9 mouse cellular contexts compared by ENCODE assay signal in genomic region chr8:110177359-110178155, GRCm38 (mm10). TPM values are rescaled to one million over a fixed set of nuclear protein-coding genes. Genes with fewer than 3 reads are reported as not detected.
DNase-seq lines count a peak whose midpoint lies in the region; ATAC-seq lines count a peak whose summit lies in the region.
"Had no signal": no experiment of that assay in that cellular context is flagged by ENCODE, and none has a peak within 500 bp of the region (broad histone marks: within the 10 kb centered on the region; RNA-seq: fewer than 3 reads in every experiment).

No protein-coding gene starts in this region.

- H3K27me3 ChIP-seq in stomach, embryonic 14.5 days (ENCODE audit: control insufficient read depth, insufficient read depth, low read length), result no peaks in the 10 kb centered on the region

- no peak overlapping the region for H3K4me3 ChIP-seq in stomach, embryonic 14.5 days (ENCODE audit: low read depth, low read length)

- DNase-seq in kidney, postnatal 14 days, result peak; percentile 2
- DNase-seq in kidney, adult 18-20 months, result no peak
- peak; percentile 91 for DNase-seq in cerebellum, adult 11 months
- peak; percentile 60 for DNase-seq in gastrocnemius, postnatal 10 days
- DNase-seq in layer of hippocampus, postnatal 14 days (ENCODE audit: low spot score in 2 of 2), result peak; percentile 48 to 72
- no peak for DNase-seq in urinary bladder, adult 2 months (ENCODE audit: low spot score)
- DNase-seq in T-cell, adult 2 months (ENCODE audit: low spot score), result no peak

- no peaks in the 10 kb centered on the region for H3K4me1 ChIP-seq in stomach, embryonic 14.5 days (ENCODE audit: control insufficient read depth, insufficient read depth, low read length)

- no peaks in the 10 kb centered on the region for H3K36me3 ChIP-seq in stomach, embryonic 14.5 days (ENCODE audit: control insufficient read depth, insufficient read depth, low read length)

- H3K9ac ChIP-seq in stomach, embryonic 14.5 days (replicated peaks; ENCODE audit: low read depth, low read length), result no peak overlapping the region

- no peak overlapping the region for H3K4me2 ChIP-seq in stomach, embryonic 14.5 days (replicated peaks; ENCODE audit: low read depth, low read length)

- WGBS in stomach, embryonic 14.5 days, result 21% methylated on average over 22 of the region's 22 CpGs

- no peak overlapping the region for H3K27ac ChIP-seq in stomach, embryonic 14.5 days (ENCODE audit: low read length)

- ATAC-seq in stomach, embryonic 14.5 days (ENCODE audit: insufficient number of reproducible peaks, insufficient read depth, low FRiP score, low read depth), result 0 out of 2 replicates have a peak, but pooled peaks have one; percentile 58
- ATAC-seq: Patski had no signal

- no peaks in the 10 kb centered on the region for H3K9me3 ChIP-seq in stomach, embryonic 14.5 days (ENCODE audit: control insufficient read depth, low read depth, low read length)

RNA-seq across cellular contexts. Expression of gene Calb2, which starts 9.5 kb away (rescaled TPM):
- under 1 TPM; 0.38 to 0.65 TPM for total RNA-seq in gastrocnemius, postnatal 10 days (2021)
- 100 to 1,000 TPM in 1 of 2 experiments, 10 to 100 TPM in 1; 95.2 to 112 TPM for total RNA-seq in layer of hippocampus, postnatal 14 days (2021)
- polyA plus RNA-seq in stomach, embryonic 14.5 days (2014; fragmentation: Nextera tagmentation; extraction: Ambion mirVana), result not detected in 2 replicates
- polyA plus RNA-seq in urinary bladder, adult 2 months (2012; rRNA removed), result 0.07 and 0.11 TPM in 2 replicates
- polyA plus RNA-seq: Patski had no signal

RNA-seq across cellular contexts. Expression of gene Cmtr2, which starts 37.9 kb away (rescaled TPM):
- 1 to 10 TPM; 3.7 to 4.7 TPM for total RNA-seq in gastrocnemius, postnatal 10 days (2021)
- 1 to 10 TPM; 6.1 TPM for total RNA-seq in layer of hippocampus, postnatal 14 days (2021)
- 7.2 and 8.8 TPM in 2 replicates for polyA plus RNA-seq in stomach, embryonic 14.5 days (2014; fragmentation: Nextera tagmentation; extraction: Ambion mirVana)
- polyA plus RNA-seq in urinary bladder, adult 2 months (2012; rRNA removed), result 5.2 and 5.5 TPM in 2 replicates

Comparison
In these comparisons a context has a peak if more than half of its experiments do, and no peak if none do; other contexts are left out.
1. DNase-seq: peak in kidney, postnatal 14 days (single experiment), cerebellum, adult 11 months (single experiment), gastrocnemius, postnatal 10 days (single experiment) and layer of hippocampus, postnatal 14 days (2 of 2); none in kidney, adult 18-20 months (single experiment), urinary bladder, adult 2 months (single experiment) and T-cell, adult 2 months (single experiment).
2. RNA of gene Calb2, which starts 9.5 kb away (total RNA-seq): 95.2 to 112 TPM in layer of hippocampus, postnatal 14 days; 0.38 to 0.65 TPM in gastrocnemius, postnatal 10 days; every median in the first group is over 10 times any median in the second.